ENCODE assay signal across 31 mouse cellular contexts in genomic region chr1:58313173-58313572, GRCm38 (mm10). TPM values are rescaled to one million over a fixed set of nuclear protein-coding genes. Genes with fewer than 3 reads are reported as not detected.
"Had no signal": no experiment of that assay in that cellular context is flagged by ENCODE, and none has a peak within 500 bp of the region (broad histone marks: within the 10 kb centered on the region; RNA-seq: fewer than 3 reads in every experiment).

No protein-coding gene starts in this region.

- H3K9ac ChIP-seq: heart, embryonic 13.5 days; heart, embryonic 15.5 days; hindbrain, embryonic 12.5 days; hindbrain, embryonic 14.5 days; intestine, embryonic 15.5 days; limb, embryonic 12.5 days had no signal

- ATAC-seq: hindbrain, embryonic 16.5 days; inflammation-experienced regulatory T-cells, adult 6 months; intestine, embryonic 15.5 days; intestine, postnatal 0 days had no signal

- H3K27ac ChIP-seq: gastrocnemius, adult 2 months; heart, embryonic 10.5 days; heart, embryonic 13.5 days; heart, embryonic 15.5 days; hindbrain, embryonic 10.5 days; hindbrain, embryonic 12.5 days; hindbrain, embryonic 14.5 days; intestine, embryonic 15.5 days; layer of hippocampus, adult 2 months; left cerebral cortex, adult 2 months; limb, embryonic 10.5 days; limb, embryonic 12.5 days had no signal

- H3K27me3 ChIP-seq: heart, embryonic 13.5 days; heart, embryonic 15.5 days; hindbrain, embryonic 12.5 days; intestine, embryonic 15.5 days; limb, embryonic 12.5 days had no signal

- DNase-seq: gastrocnemius, adult 2 months; gastrocnemius, postnatal 10 days; gastrocnemius, postnatal 25 days; heart, postnatal 14 days; heart, postnatal 36 days; kidney, adult 18-20 months; kidney, adult 8-10 months; kidney, postnatal 10 days; kidney, postnatal 25 days; kidney, postnatal 4 days; liver had no signal

- H3K36me3 ChIP-seq: heart, embryonic 10.5 days; heart, embryonic 13.5 days; heart, embryonic 15.5 days; hindbrain, embryonic 10.5 days; hindbrain, embryonic 12.5 days; intestine, embryonic 15.5 days; limb, embryonic 10.5 days; limb, embryonic 12.5 days had no signal

- H3K4me2 ChIP-seq: heart, embryonic 13.5 days; heart, embryonic 15.5 days; hindbrain, embryonic 12.5 days; hindbrain, embryonic 14.5 days; intestine, embryonic 15.5 days; limb, embryonic 12.5 days; liver, embryonic 11.5 days had no signal

- H3K9me3 ChIP-seq: heart, embryonic 10.5 days; heart, embryonic 13.5 days; heart, embryonic 15.5 days; hindbrain, embryonic 10.5 days; hindbrain, embryonic 12.5 days; intestine, embryonic 15.5 days; limb, embryonic 10.5 days; limb, embryonic 12.5 days had no signal

- H3K4me3 ChIP-seq: gastrocnemius, adult 2 months; heart, embryonic 10.5 days; heart, embryonic 13.5 days; heart, embryonic 15.5 days; hindbrain, embryonic 10.5 days; hindbrain, embryonic 12.5 days; intestine, embryonic 15.5 days; layer of hippocampus, adult 2 months; left cerebral cortex, adult 2 months; limb, embryonic 10.5 days; limb, embryonic 12.5 days had no signal

- H3K4me1 ChIP-seq: heart, embryonic 15.5 days; hindbrain, embryonic 10.5 days; hindbrain, embryonic 12.5 days; intestine, embryonic 15.5 days had no signal

RNA-seq across cellular contexts. Expression of gene Aox2, which starts 35.0 kb away (rescaled TPM):
- total RNA-seq: gastrocnemius, postnatal 25 days; granulocyte monocyte progenitor cell, adult 5-6 weeks; heart, adult 8-10 months; heart, postnatal 36 days; layer of hippocampus, adult 2 months; layer of hippocampus, postnatal 25 days; left cerebral cortex, postnatal 36 days had no signal
- polyA plus RNA-seq: heart, embryonic 13.5 days; heart, embryonic 15.5 days; heart, postnatal 0 days; inflammation-experienced regulatory T-cells, adult 6 months; limb, embryonic 10.5 days; liver, embryonic 11.5 days had no signal
